Mouse (Mus musculus) megakaryocyte, embryonic 14.5 days (primary cell): ENCODE measurements around the gene Cfap36. TPM values are rescaled to one million over a fixed set of nuclear protein-coding genes. Genes with fewer than 3 reads are reported as not detected.

Experiments used
- H3K27me3 ChIP-seq: replicated peaks from 2 replicates; pipeline ENCODE3; 2012; ENCODE audit warnings: inconsistent platforms
- H3K36me3 ChIP-seq: replicated peaks from 2 replicates; pipeline ENCODE3; 2012; ENCODE audit warnings: low read length, inconsistent platforms, mixed read lengths
- H3K4me1 ChIP-seq: 2 replicates; pipeline ENCODE4 v1.6.1; 2012; ENCODE audit warnings: inconsistent platforms
- H3K4me3 ChIP-seq: replicated peaks from 2 replicates; pipeline ENCODE3; 2012; ENCODE audit warnings: moderate library complexity, mild to moderate bottlenecking, inconsistent platforms
- H3K9me3 ChIP-seq: 2 replicates; pipeline ENCODE4 v1.6.1; 2012; ENCODE audit warnings: inconsistent platforms
- FLI1 ChIP-seq: IDR thresholded peaks from 2 replicates; pipeline ENCODE4 v1.6.1; 2012; ENCODE audit warnings: low read length, inconsistent platforms, mixed read lengths
- GATA1 ChIP-seq: IDR thresholded peaks from 3 replicates; pipeline ENCODE4 v1.6.1; 2012; ENCODE audit warnings: mixed read lengths, low read length, inconsistent platforms, borderline replicate concordance
- polyA plus RNA-seq: library from polyadenylated mRNA; stranded (reverse); fragments of >175 nt; gene quantifications from 2 replicates; pipeline ENCODE4 v1.2.3, GENCODE M21; 2012; ENCODE audit warnings: low replicate concordance; ENCODE audit not compliant: insufficient read depth

Cfap36 gene
- polyA plus RNA-seq, 1 experiment: 38.2 TPM

GRCm38 (mm10) chr11:29238551-29238950, 8.7 kb downstream of the Cfap36 start:
- no peaks in the 10 kb centered on the region for H3K27me3 ChIP-seq
- peaks cover 45% of the 10 kb centered on the region for H3K36me3 ChIP-seq
- no peak for TF ChIP-seq FLI1
- no peak for TF ChIP-seq GATA1
- peaks cover 5% of the 10 kb centered on the region for H3K4me1 ChIP-seq
- no peaks in the 10 kb centered on the region for H3K9me3 ChIP-seq
- H3K4me3 ChIP-seq: no peak overlapping the region

- H3K4me1 ChIP-seq: peaks cover 5% of the 10 kb centered on the region
- H3K4me3 ChIP-seq: no peak overlapping the region
- no peaks in the 10 kb centered on the region for H3K27me3 ChIP-seq
- peaks cover 47% of the 10 kb centered on the region for H3K36me3 ChIP-seq
- TF ChIP-seq GATA1: no peak
- no peak for TF ChIP-seq FLI1
- no peaks in the 10 kb centered on the region for H3K9me3 ChIP-seq
Observed at GRCm38 (mm10) chr11:29238047-29238446, 9.2 kb downstream of the Cfap36 start.

GRCm38 (mm10) chr11:29237364-29237763, 9.8 kb downstream of the Cfap36 start:
- TF ChIP-seq FLI1: no peak
- no peak for TF ChIP-seq GATA1
- Histone ChIP-seq H3K4me3 (no peak overlapping the region), H3K36me3 (peaks cover 47% of the 10 kb centered on the region), H3K27me3 (no peaks in the 10 kb centered on the region), H3K9me3 (no peaks in the 10 kb centered on the region), H3K4me1 (peaks cover 5% of the 10 kb centered on the region)

GRCm38 (mm10) chr11:29233569-29233968, 13.6 kb downstream of the Cfap36 start:
- H3K36me3 ChIP-seq: peaks cover 65% of the 10 kb centered on the region
- no peaks in the 10 kb centered on the region for H3K9me3 ChIP-seq
- TF ChIP-seq FLI1 (no peak), GATA1 (no peak)

GRCm38 (mm10) chr11:29228957-29229356, 18.3 kb downstream of the Cfap36 start:
- H3K27me3 ChIP-seq: no peaks in the 10 kb centered on the region
- TF ChIP-seq GATA1: no peak
- no peak for TF ChIP-seq FLI1
- peaks cover 90% of the 10 kb centered on the region for H3K36me3 ChIP-seq
- no peak overlapping the region for H3K4me3 ChIP-seq
- H3K4me1 ChIP-seq: peaks cover 24% of the 10 kb centered on the region
- H3K9me3 ChIP-seq: no peaks in the 10 kb centered on the region

More at GRCm38 (mm10) chr11:29233569-29233968, 13.6 kb downstream of the Cfap36 start:
- Histone ChIP-seq H3K27me3 (no peaks in the 10 kb centered on the region), H3K4me3 (no peak overlapping the region), H3K4me1 (peaks cover 5% of the 10 kb centered on the region; the same call in 1 of the 2 replicates)

GRCm38 (mm10) chr11:29224754-29225153, 22.5 kb downstream of the Cfap36 start:
- no peaks in the 10 kb centered on the region for H3K9me3 ChIP-seq
- H3K27me3 ChIP-seq: no peaks in the 10 kb centered on the region
- TF ChIP-seq FLI1: no peak
- H3K4me3 ChIP-seq: no peak overlapping the region
- H3K4me1 ChIP-seq: peaks cover 37% of the 10 kb centered on the region
- H3K36me3 ChIP-seq: peaks cover 91% of the 10 kb centered on the region

- H3K27me3 ChIP-seq: no peaks in the 10 kb centered on the region
- no peak overlapping the region for H3K4me3 ChIP-seq
- peaks cover 94% of the 10 kb centered on the region for H3K36me3 ChIP-seq
- no peaks in the 10 kb centered on the region for H3K9me3 ChIP-seq
- H3K4me1 ChIP-seq: peaks cover 28% of the 10 kb centered on the region
- no peak for TF ChIP-seq FLI1
- no peak for TF ChIP-seq GATA1
Observed at GRCm38 (mm10) chr11:29222310-29222709, 24.9 kb downstream of the Cfap36 start.

GRCm38 (mm10) chr11:29219055-29219454, 28.2 kb downstream of the Cfap36 start:
- no peaks in the 10 kb centered on the region for H3K9me3 ChIP-seq
- H3K4me3 ChIP-seq: no peak overlapping the region
- no peaks in the 10 kb centered on the region for H3K27me3 ChIP-seq
- TF ChIP-seq FLI1 (no peak), GATA1 (no peak)
- peaks cover 28% of the 10 kb centered on the region for H3K4me1 ChIP-seq
- peaks cover 98% of the 10 kb centered on the region for H3K36me3 ChIP-seq

- no peaks in the 10 kb centered on the region for H3K27me3 ChIP-seq
- peaks cover 98% of the 10 kb centered on the region for H3K36me3 ChIP-seq
- no peak overlapping the region for H3K4me3 ChIP-seq
- no peaks in the 10 kb centered on the region for H3K9me3 ChIP-seq
- peaks cover 20% of the 10 kb centered on the region for H3K4me1 ChIP-seq
- TF ChIP-seq FLI1: no peak
Observed at GRCm38 (mm10) chr11:29216196-29216595, 31.0 kb downstream of the Cfap36 start.

GRCm38 (mm10) chr11:29209774-29210173, 37.4 kb downstream of the Cfap36 start:
- Histone ChIP-seq H3K4me3 (no peak overlapping the region), H3K4me1 (peaks cover 7% of the 10 kb centered on the region; the same call in 1 of the 2 replicates), H3K9me3 (no peaks in the 10 kb centered on the region), H3K36me3 (peaks cover 87% of the 10 kb centered on the region), H3K27me3 (no peaks in the 10 kb centered on the region)
- no peak for TF ChIP-seq FLI1
- no peak for TF ChIP-seq GATA1

- Histone ChIP-seq H3K36me3 (peaks cover 86% of the 10 kb centered on the region), H3K4me3 (no peak overlapping the region), H3K9me3 (no peaks in the 10 kb centered on the region), H3K4me1 (no peaks in the 10 kb centered on the region), H3K27me3 (no peaks in the 10 kb centered on the region)
- no peak for TF ChIP-seq GATA1
- no peak for TF ChIP-seq FLI1
Observed at GRCm38 (mm10) chr11:29203653-29204052, 43.6 kb downstream of the Cfap36 start.
